Mouse (Mus musculus) hindbrain, embryonic 11.5 days (tissue): ENCODE measurements around the gene Mgat4a. TPM values are rescaled to one million over a fixed set of nuclear protein-coding genes. Genes with fewer than 3 reads are reported as not detected.

Source experiments
- ATAC-seq: fragments of 200-750 bp; cut with Nextera tagmentation; 2 replicates; pipeline ENCODE4 v1.8.0; 2017; ENCODE audit warnings: mild to moderate bottlenecking, moderate TSS enrichment, moderate library complexity; ENCODE audit not compliant: low FRiP score
- DNase-seq: peaks from one replicate; pipeline ENCODE4 v3.0.0-alpha.2; 2015; ENCODE audit warnings: low spot score
- H3K27ac ChIP-seq: fragments of 300-500 bp; sonication (generic); 2 replicates; pipeline ENCODE4 v1.5.1; 2014; ENCODE audit warnings: mild to moderate bottlenecking, low read depth, low read length
- H3K27me3 ChIP-seq: fragments of 300-500 bp; sonication (generic); 2 replicates; pipeline ENCODE4 v1.6.1; 2014; ENCODE audit warnings: mild to moderate bottlenecking, low read length, moderate library complexity, mixed read lengths; ENCODE audit not compliant: control insufficient read depth, insufficient read depth
- H3K36me3 ChIP-seq: fragments of 300-500 bp; sonication (generic); 2 replicates; pipeline ENCODE4 v1.6.1; 2014; ENCODE audit warnings: mild to moderate bottlenecking, low read length, moderate library complexity, mixed read lengths; ENCODE audit not compliant: control insufficient read depth, insufficient read depth
- H3K4me1 ChIP-seq: fragments of 300-500 bp; sonication (generic); replicated peaks from 2 replicates; pipeline ENCODE4 v1.6.1; 2014; ENCODE audit warnings: low read length, mixed read lengths; ENCODE audit not compliant: control insufficient read depth, insufficient read depth
- H3K4me2 ChIP-seq: fragments of 300-500 bp; sonication (generic); replicated peaks from 2 replicates; pipeline ENCODE4 v1.6.1; 2014; ENCODE audit warnings: mild to moderate bottlenecking, low read depth, low read length
- H3K4me3 ChIP-seq: fragments of 300-500 bp; sonication (generic); 2 replicates; pipeline ENCODE4 v1.5.1; 2014; ENCODE audit warnings: low read depth, low read length
- H3K9ac ChIP-seq: fragments of 300-500 bp; sonication (generic); 2 replicates; pipeline ENCODE4 v1.6.1; 2014; ENCODE audit warnings: low read depth, low read length
- H3K9me3 ChIP-seq: fragments of 300-500 bp; sonication (generic); 2 replicates; pipeline ENCODE4 v1.6.1; 2016; ENCODE audit warnings: low read length; ENCODE audit not compliant: control insufficient read depth
- WGBS: fragments of 180-500 bp; shearing (Covaris S2); extraction: QIAGEN DNeasy Blood & Tissue Kit; methylation state at CpG from one replicate; pipeline ENCODE4 v1.1.7; 2014; 5-methylcytosine and 5-hydroxymethylcytosine counted together
- polyA plus RNA-seq: library from polyadenylated mRNA; unstranded; fragments of >200 nt; fragmentation: Nextera tagmentation; extraction: Ambion mirVana; gene quantifications from 2 replicates; pipeline ENCODE4 v1.2.1, GENCODE M21; 2014

Mgat4a gene
- polyA plus RNA-seq, 1 experiment from 2014 or later, result 8.7 TPM

DNA sequence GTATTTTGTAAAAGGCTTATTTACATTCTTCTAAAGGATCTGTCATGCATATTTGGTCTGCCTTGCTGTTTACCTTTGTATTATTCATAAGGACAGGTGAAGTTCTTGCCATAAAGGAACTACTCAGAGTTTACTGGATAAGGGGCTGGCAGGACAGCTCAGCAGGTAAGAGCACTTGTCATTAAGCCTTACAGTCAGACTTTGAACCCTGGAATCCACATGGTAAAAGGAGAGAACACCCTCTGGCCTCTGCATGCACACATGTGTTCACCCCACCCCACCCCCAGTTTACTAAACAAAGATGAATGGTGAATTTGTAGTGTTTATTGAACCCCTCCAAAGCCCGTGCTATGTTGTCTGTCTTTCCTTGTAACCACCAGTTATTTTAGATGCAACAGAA lies 125.4 kb downstream of the Mgat4a start:
- Histone ChIP-seq H3K9ac (no peak overlapping the region), H3K27ac (no peak overlapping the region), H3K4me3 (no peak overlapping the region), H3K27me3 (no peaks in the 10 kb centered on the region), H3K9me3 (no peaks in the 10 kb centered on the region), H3K4me1 (no peaks in the 10 kb centered on the region), H3K4me2 (no peak overlapping the region), H3K36me3 (no peaks in the 10 kb centered on the region)
- no peak for DNase-seq
- ATAC-seq, result no peak
- WGBS, result 90% methylated on average over 1 of the region's 1 CpGs

- ATAC-seq, result no peak
Measured at GRCm38 (mm10) chr1:37409647-37410046, 131.2 kb downstream of the Mgat4a start.

GRCm38 (mm10) chr1:37408678-37409077 lies 132.1 kb downstream of the Mgat4a start:
- Histone ChIP-seq H3K27me3 (no peaks in the 10 kb centered on the region), H3K4me1 (no peaks in the 10 kb centered on the region), H3K4me3 (no peak overlapping the region), H3K36me3 (no peaks in the 10 kb centered on the region), H3K4me2 (no peak overlapping the region), H3K9ac (no peak overlapping the region), H3K9me3 (no peaks in the 10 kb centered on the region), H3K27ac (no peak overlapping the region)
- WGBS, result 85% methylated on average over 3 of the region's 3 CpGs
- no peak for ATAC-seq
- no peak for DNase-seq

More at GRCm38 (mm10) chr1:37409647-37410046, 131.2 kb downstream of the Mgat4a start:
- Histone ChIP-seq H3K9ac (no peak overlapping the region), H3K36me3 (no peaks in the 10 kb centered on the region), H3K27ac (no peak overlapping the region), H3K4me2 (no peak overlapping the region), H3K4me3 (no peak overlapping the region), H3K27me3 (no peaks in the 10 kb centered on the region), H3K9me3 (no peaks in the 10 kb centered on the region), H3K4me1 (no peaks in the 10 kb centered on the region)
- no peak for DNase-seq

- 90% methylated on average over 8 of the region's 8 CpGs for WGBS
- no peak for ATAC-seq
Measured at GRCm38 (mm10) chr1:37408059-37408458, 132.8 kb downstream of the Mgat4a start.

GRCm38 (mm10) chr1:37407228-37407627 lies 133.6 kb downstream of the Mgat4a start:
- H3K9me3 ChIP-seq, result no peaks in the 10 kb centered on the region
- ATAC-seq (no peak), DNase-seq (no peak)
- H3K9ac ChIP-seq, result no peak overlapping the region
- no peaks in the 10 kb centered on the region for H3K4me1 ChIP-seq
- no peaks in the 10 kb centered on the region for H3K36me3 ChIP-seq
- 84% methylated on average over 8 of the region's 8 CpGs for WGBS
- no peak overlapping the region for H3K27ac ChIP-seq
- no peak overlapping the region for H3K4me2 ChIP-seq
- H3K4me3 ChIP-seq, result no peak overlapping the region
- no peaks in the 10 kb centered on the region for H3K27me3 ChIP-seq

More at GRCm38 (mm10) chr1:37408059-37408458, 132.8 kb downstream of the Mgat4a start:
- Histone ChIP-seq H3K27me3 (no peaks in the 10 kb centered on the region), H3K9ac (no peak overlapping the region), H3K4me2 (no peak overlapping the region), H3K27ac (no peak overlapping the region), H3K4me1 (no peaks in the 10 kb centered on the region), H3K4me3 (no peak overlapping the region), H3K9me3 (no peaks in the 10 kb centered on the region), H3K36me3 (no peaks in the 10 kb centered on the region)
- DNase-seq, result no peak

- no peak overlapping the region for H3K4me2 ChIP-seq
- no peaks in the 10 kb centered on the region for H3K36me3 ChIP-seq
- no peaks in the 10 kb centered on the region for H3K27me3 ChIP-seq
- WGBS, result 68% methylated on average over 2 of the region's 2 CpGs
- H3K27ac ChIP-seq, result no peak overlapping the region
- no peak overlapping the region for H3K4me3 ChIP-seq
- peak; percentile 7 for DNase-seq
- H3K4me1 ChIP-seq, result no peaks in the 10 kb centered on the region
- H3K9me3 ChIP-seq, result no peaks in the 10 kb centered on the region
- ATAC-seq, result no peak
- no peak overlapping the region for H3K9ac ChIP-seq
Measured at GRCm38 (mm10) chr1:37405137-37405536, 135.7 kb downstream of the Mgat4a start.

- Histone ChIP-seq H3K27ac (no peak overlapping the region), H3K9ac (no peak overlapping the region), H3K4me2 (no peak overlapping the region), H3K4me3 (no peak overlapping the region), H3K27me3 (no peaks in the 10 kb centered on the region), H3K36me3 (no peaks in the 10 kb centered on the region), H3K4me1 (no peaks in the 10 kb centered on the region), H3K9me3 (no peaks in the 10 kb centered on the region)
- ATAC-seq (no peak), DNase-seq (peak; percentile 67)
- WGBS, result 59% methylated on average over 4 of the region's 4 CpGs
Measured at GRCm38 (mm10) chr1:37401687-37402086, 139.1 kb downstream of the Mgat4a start.

DNA sequence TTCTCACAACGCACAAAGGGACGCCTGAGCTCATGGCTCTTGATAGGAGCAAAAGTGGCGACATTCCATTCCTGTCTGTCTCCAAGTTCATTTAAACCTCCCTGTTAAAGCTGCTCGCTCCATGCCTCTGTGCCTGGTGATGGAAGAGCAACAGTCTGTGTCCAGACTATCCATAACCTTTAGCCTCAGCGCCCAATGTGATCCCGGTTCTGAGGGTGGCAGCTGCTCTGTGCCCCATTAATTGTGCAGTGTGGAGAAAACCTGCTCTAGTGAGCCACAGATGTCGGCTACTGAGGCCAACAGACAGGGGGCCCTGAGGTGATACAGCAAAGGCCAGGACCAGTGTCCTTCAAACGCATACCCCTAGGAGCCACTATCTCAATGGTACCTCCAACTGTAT lies 141.1 kb downstream of the Mgat4a start:
- Histone ChIP-seq H3K9ac (no peak overlapping the region), H3K36me3 (peaks cover 3% of the 10 kb centered on the region; the same call in 1 of the 2 replicates), H3K4me3 (no peak overlapping the region), H3K27me3 (no peaks in the 10 kb centered on the region), H3K4me1 (no peaks in the 10 kb centered on the region), H3K27ac (no peak overlapping the region), H3K4me2 (no peak overlapping the region), H3K9me3 (no peaks in the 10 kb centered on the region)
- ATAC-seq (no peak), DNase-seq (no peak)
- WGBS, result 66% methylated on average over 8 of the region's 8 CpGs

DNA sequence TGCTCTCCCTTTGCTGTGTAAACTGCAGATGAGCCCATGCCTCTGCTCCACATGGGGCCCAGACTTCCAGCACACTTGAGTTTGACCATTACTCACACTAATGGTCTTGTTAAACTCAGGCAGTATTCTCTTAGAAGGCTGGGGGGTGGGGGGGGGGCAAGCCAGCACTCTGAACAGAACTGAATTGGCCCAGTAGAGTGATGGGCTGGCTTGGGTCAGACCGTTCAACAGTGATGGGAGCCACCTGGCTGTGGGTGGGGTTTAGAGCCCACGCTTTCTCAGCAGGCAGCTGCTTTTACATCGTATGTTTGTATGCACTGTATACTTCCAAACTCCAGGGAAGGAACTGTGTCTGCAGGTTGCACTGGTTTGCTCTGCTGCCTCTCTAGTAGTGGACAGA lies 141.9 kb downstream of the Mgat4a start:
- WGBS, result 70% methylated on average over 3 of the region's 3 CpGs
- Histone ChIP-seq H3K27ac (no peak overlapping the region), H3K4me2 (no peak overlapping the region), H3K9me3 (no peaks in the 10 kb centered on the region), H3K4me1 (no peaks in the 10 kb centered on the region), H3K9ac (no peak overlapping the region), H3K4me3 (no peak overlapping the region), H3K36me3 (peaks cover 3% of the 10 kb centered on the region; the same call in 1 of the 2 replicates), H3K27me3 (no peaks in the 10 kb centered on the region)
- DNase-seq (no peak), ATAC-seq (no peak)
